In the genomic region with DNA sequence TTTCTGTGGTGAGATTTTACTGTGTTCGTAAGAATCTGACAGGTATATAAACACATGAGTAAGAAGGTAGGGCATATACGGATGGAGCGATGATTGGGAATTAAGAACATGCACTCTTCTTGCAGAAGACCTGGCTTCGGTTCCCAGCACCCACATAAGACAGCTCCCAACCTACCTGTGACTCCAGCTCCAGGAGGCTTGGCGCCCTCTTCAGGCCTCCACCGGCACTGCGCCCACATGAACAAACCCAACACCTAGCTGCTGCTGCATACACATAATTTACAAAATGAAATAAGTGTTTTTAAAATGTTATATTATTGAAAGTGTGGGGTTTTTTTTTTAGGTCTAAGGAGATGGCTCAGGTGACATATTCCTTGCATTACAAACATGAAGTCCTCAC, we compare ENCODE assay signal across 10 mouse cellular contexts.
DNase-seq lines count a peak whose midpoint lies in the region; TF ChIP-seq lines count a peak whose summit lies in the region.
"Had no signal": no experiment of that assay in that cellular context is flagged by ENCODE, and none has a peak within 500 bp of the region (broad histone marks: within the 10 kb centered on the region; RNA-seq: fewer than 3 reads in every experiment).

No protein-coding gene starts in this region.

- DNase-seq in lung, adult 2 months: no peak
- no peak for DNase-seq in lung, postnatal 36 days
- peak; percentile 52 for DNase-seq in ZHBTc4 (ENCODE audit: low read depth, low spot score)
- peak; percentile 57 for DNase-seq in splenic B cell, adult 2 months (ENCODE audit: low read depth, low spot score)
- no peak for DNase-seq in yolk sac, embryonic 10.5 days (ENCODE audit: low spot score)
- no peak for DNase-seq in lung, postnatal 25 days (ENCODE audit: low spot score)
- DNase-seq: cerebellum, adult 11 months; liver, embryonic 13.5 days; retina, postnatal 1 day had no signal

- TF ChIP-seq EP300 in ES-Bruce4 (IDR thresholded peaks at IDR 0.05; ENCODE audit: insufficient read depth, low read depth, low read length): no peak

- H3K27me3 ChIP-seq in ES-Bruce4 (ENCODE audit: control insufficient read depth, insufficient read depth, low read length, poor library complexity, severe bottlenecking): no peaks in the 10 kb centered on the region
- H3K27me3 ChIP-seq in splenic B cell, adult 2 months (ENCODE audit: control insufficient read depth, insufficient read depth, low read length, poor library complexity, severe bottlenecking): no peaks in the 10 kb centered on the region
- H3K27me3 ChIP-seq: liver, embryonic 13.5 days had no signal

- no peak overlapping the region for H3K9ac ChIP-seq in ES-Bruce4 (ENCODE audit: low read depth, poor library complexity, severe bottlenecking)
- H3K9ac ChIP-seq: liver, embryonic 13.5 days had no signal

- WGBS in lung, adult 2 months: 91% methylated on average over 7 of the region's 7 CpGs

- peak; percentile 31; the same call in 1 of the 2 replicates for TF ChIP-seq CTCF in lung, adult 2 months (IDR thresholded peaks at IDR 0.05; ENCODE audit: insufficient read depth, low read length)
- peak; percentile 53 for TF ChIP-seq CTCF in ES-Bruce4 (IDR thresholded peaks at IDR 0.05; ENCODE audit: low read depth, low read length)

- H3K9me3 ChIP-seq in ES-Bruce4 (replicated peaks; ENCODE audit: control insufficient read depth, insufficient read depth, low read length, poor library complexity, severe bottlenecking): no peaks in the 10 kb centered on the region; the same call in 1 of the 2 replicates

- TF ChIP-seq POLR2A in lung, adult 2 months (IDR thresholded peaks at IDR 0.05; ENCODE audit: borderline replicate concordance, extremely low read depth, low read depth, low read length): no peak
- TF ChIP-seq POLR2A in ES-Bruce4 (IDR thresholded peaks at IDR 0.05; ENCODE audit: insufficient read depth, low read length): no peak

- no peak overlapping the region for H3K4me3 ChIP-seq in lung, adult 2 months (replicated peaks; ENCODE audit: extremely low read depth, low read depth, low read length)
- no peak overlapping the region for H3K4me3 ChIP-seq in ES-Bruce4 (ENCODE audit: low read depth, low read length)
- H3K4me3 ChIP-seq: liver, embryonic 13.5 days had no signal

- H3K4me1 ChIP-seq in lung, adult 2 months (ENCODE audit: control insufficient read depth, insufficient read depth, low read length): no peaks in the 10 kb centered on the region
- no peaks in the 10 kb centered on the region for H3K4me1 ChIP-seq in ES-Bruce4 (ENCODE audit: control insufficient read depth, insufficient read depth, low read length)
- H3K4me1 ChIP-seq: liver, embryonic 13.5 days had no signal

- no peaks in the 10 kb centered on the region for H3K36me3 ChIP-seq in ES-Bruce4 (ENCODE audit: control insufficient read depth, insufficient read depth, low read length, poor library complexity, severe bottlenecking)
- H3K36me3 ChIP-seq in splenic B cell, adult 2 months (ENCODE audit: control insufficient read depth, insufficient read depth, low read length, poor library complexity, severe bottlenecking): peaks cover 12% of the 10 kb centered on the region

- H3K27ac ChIP-seq in ES-Bruce4 (ENCODE audit: insufficient read depth, low read length): no peak overlapping the region
- H3K27ac ChIP-seq: liver, embryonic 13.5 days had no signal

Comparison
In these comparisons a context has a peak if more than half of its experiments do, and no peak if none do; other contexts are left out.
1. DNase-seq: peak in ZHBTc4 (single experiment) and splenic B cell, adult 2 months (single experiment); none in lung, adult 2 months (single experiment), lung, postnatal 36 days (single experiment), yolk sac, embryonic 10.5 days (single experiment) and lung, postnatal 25 days (single experiment).